In genomic region chr6:95223537-95223936, GRCm38 (mm10) we compare ENCODE assay signal across 8 mouse cellular contexts.
DNase-seq lines count a peak whose midpoint lies in the region; ATAC-seq and TF ChIP-seq lines count a peak whose summit lies in the region.

No protein-coding gene starts in this region.

- intact Hi-C loops in left cerebral cortex, postnatal 14 days (cut with DNase I), result loop anchor here (5.0 to 10.0 kb wide), 2 partner anchors 261 to 1784 kb away; no protein-coding TSS in a partner anchor

- H3K4me3 ChIP-seq in hindbrain, embryonic 10.5 days, result no peak overlapping the region
- H3K4me3 ChIP-seq in hindbrain, embryonic 13.5 days, result no peak overlapping the region
- no peak overlapping the region for H3K4me3 ChIP-seq in midbrain, postnatal 0 days (ENCODE audit: low read depth, low read length)

- no peak overlapping the region for H3K27ac ChIP-seq in hindbrain, embryonic 10.5 days
- no peak overlapping the region for H3K27ac ChIP-seq in hindbrain, embryonic 13.5 days
- H3K27ac ChIP-seq in midbrain, postnatal 0 days (ENCODE audit: low read depth, low read length), result no peak overlapping the region

- peak; percentile 85 for DNase-seq in hindbrain, embryonic 10.5 days (ENCODE audit: low spot score)
- DNase-seq in cerebellum, adult 8-10 months, result peak; percentile 72
- DNase-seq in frontal cortex, postnatal 10 days (ENCODE audit: low spot score in 2 of 2), result peak; percentile 49 to 83
- DNase-seq in induced T-regulatory cell, adult 2 months (ENCODE audit: low read depth), result peak; percentile 74
- peak; percentile 85 to 92 for DNase-seq in left cerebral cortex, postnatal 14 days (ENCODE audit: low spot score in 2 of 2)
- DNase-seq in midbrain, postnatal 0 days (ENCODE audit: low spot score), result peak; percentile 87
- peak; percentile 73 for DNase-seq in splenic B cell, adult 2 months (ENCODE audit: low read depth, low spot score)

- no peaks in the 10 kb centered on the region for H3K9me3 ChIP-seq in hindbrain, embryonic 10.5 days
- no peaks in the 10 kb centered on the region for H3K9me3 ChIP-seq in hindbrain, embryonic 13.5 days
- H3K9me3 ChIP-seq in midbrain, postnatal 0 days (ENCODE audit: low read length), result no peaks in the 10 kb centered on the region

- H3K4me1 ChIP-seq in hindbrain, embryonic 10.5 days (replicated peaks), result no peaks in the 10 kb centered on the region
- H3K4me1 ChIP-seq in hindbrain, embryonic 13.5 days (replicated peaks), result no peaks in the 10 kb centered on the region; the same call in 1 of the 2 replicates
- no peaks in the 10 kb centered on the region for H3K4me1 ChIP-seq in midbrain, postnatal 0 days (ENCODE audit: insufficient read depth, low read length)

- ATAC-seq in hindbrain, embryonic 13.5 days (ENCODE audit: low FRiP score), result no peak
- ATAC-seq in midbrain, postnatal 0 days (ENCODE audit: low FRiP score), result no peak

- TF ChIP-seq CTCF in midbrain, postnatal 0 days (IDR thresholded peaks at IDR 0.05), result peak; percentile 97

- no peaks in the 10 kb centered on the region for H3K27me3 ChIP-seq in hindbrain, embryonic 10.5 days (ENCODE audit: insufficient read depth, poor library complexity, severe bottlenecking)
- H3K27me3 ChIP-seq in hindbrain, embryonic 13.5 days, result no peaks in the 10 kb centered on the region
- H3K27me3 ChIP-seq in midbrain, postnatal 0 days (ENCODE audit: insufficient read depth, low read length), result no peaks in the 10 kb centered on the region
- H3K27me3 ChIP-seq in splenic B cell, adult 2 months (ENCODE audit: control insufficient read depth, insufficient read depth, low read length, poor library complexity, severe bottlenecking), result no peaks in the 10 kb centered on the region

- H3K4me2 ChIP-seq in hindbrain, embryonic 13.5 days, result no peak overlapping the region
- no peak overlapping the region for H3K4me2 ChIP-seq in midbrain, postnatal 0 days (ENCODE audit: low read depth, low read length, poor library complexity, severe bottlenecking)

- no peaks in the 10 kb centered on the region for H3K36me3 ChIP-seq in hindbrain, embryonic 10.5 days
- H3K36me3 ChIP-seq in hindbrain, embryonic 13.5 days, result no peaks in the 10 kb centered on the region
- no peaks in the 10 kb centered on the region for H3K36me3 ChIP-seq in midbrain, postnatal 0 days (ENCODE audit: insufficient read depth, low read length)
- no peaks in the 10 kb centered on the region for H3K36me3 ChIP-seq in splenic B cell, adult 2 months (ENCODE audit: control insufficient read depth, insufficient read depth, low read length, poor library complexity, severe bottlenecking)

- 32% methylated on average over 7 of the region's 7 CpGs for WGBS in hindbrain, embryonic 10.5 days
- 27% methylated on average over 7 of the region's 7 CpGs for WGBS in hindbrain, embryonic 13.5 days
- 25% methylated on average over 7 of the region's 7 CpGs for WGBS in midbrain, postnatal 0 days

- H3K9ac ChIP-seq in hindbrain, embryonic 13.5 days, result no peak overlapping the region
- H3K9ac ChIP-seq in midbrain, postnatal 0 days (replicated peaks; ENCODE audit: low read length, poor library complexity, severe bottlenecking), result no peak overlapping the region
